26 mouse cellular contexts compared by ENCODE assay signal in the genomic region with DNA sequence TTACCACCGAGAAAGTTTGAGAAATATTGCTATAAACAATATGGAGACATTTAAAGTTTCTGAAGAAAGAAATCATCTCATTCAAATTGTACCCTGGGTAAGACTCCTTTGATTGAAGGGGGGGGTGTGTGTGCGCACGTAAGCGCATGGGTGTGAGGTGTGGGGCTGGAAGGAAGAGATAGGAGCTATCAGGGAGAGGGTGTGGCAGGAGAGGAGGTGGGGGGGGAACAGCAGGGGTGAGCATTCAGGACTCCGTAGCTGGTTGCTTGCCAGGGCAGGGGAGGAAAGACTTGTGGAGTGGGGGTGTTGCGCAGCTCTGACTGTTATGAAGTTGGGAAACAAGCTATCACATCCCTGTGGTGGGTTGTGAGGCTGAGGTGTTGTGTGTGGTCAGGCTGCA. TPM values are rescaled to one million over a fixed set of nuclear protein-coding genes. Genes with fewer than 3 reads are reported as not detected.
DNase-seq lines count a peak whose midpoint lies in the region; ATAC-seq and TF ChIP-seq lines count a peak whose summit lies in the region.
"Had no signal": no experiment of that assay in that cellular context is flagged by ENCODE, and none has a peak within 500 bp of the region (broad histone marks: within the 10 kb centered on the region; RNA-seq: fewer than 3 reads in every experiment).

No protein-coding gene starts in this region.

- 12% methylated on average over 6 of the region's 6 CpGs for WGBS in liver, embryonic 15.5 days (ENCODE audit: insufficient replicate concordance)
- WGBS in hindbrain, embryonic 11.5 days = 72% methylated on average over 6 of the region's 6 CpGs
- WGBS in midbrain, embryonic 16.5 days = 74% methylated on average over 6 of the region's 6 CpGs

- 0 out of 2 replicates have a peak, but pooled peaks have one; percentile 41 for ATAC-seq in G1E (ENCODE audit: extremely low read depth, insufficient number of reproducible peaks, low FRiP score, poor library complexity, severe bottlenecking)
- ATAC-seq in granulocyte monocyte progenitor cell, adult 5-6 weeks (replicated peaks; ENCODE audit: poor library complexity, severe bottlenecking) = peak; percentile 38
- peak; percentile 63 for ATAC-seq in liver, embryonic 15.5 days (ENCODE audit: insufficient read depth)
- no peak for ATAC-seq in hindbrain, embryonic 11.5 days (ENCODE audit: low FRiP score)
- ATAC-seq in midbrain, embryonic 16.5 days = no peak
- ATAC-seq: hindbrain, postnatal 0 days had no signal

- H3K36me3 ChIP-seq in G1E (replicated peaks) = no peaks in the 10 kb centered on the region
- no peaks in the 10 kb centered on the region for H3K36me3 ChIP-seq in liver, embryonic 15.5 days (replicated peaks)
- no peaks in the 10 kb centered on the region for H3K36me3 ChIP-seq in hindbrain, embryonic 11.5 days (ENCODE audit: control insufficient read depth, insufficient read depth, low read length)
- H3K36me3 ChIP-seq in midbrain, embryonic 16.5 days (ENCODE audit: control insufficient read depth, insufficient read depth, low read length) = no peaks in the 10 kb centered on the region
- H3K36me3 ChIP-seq: neural tube, embryonic 15.5 days had no signal

- H3K9ac ChIP-seq in liver, embryonic 15.5 days = no peak overlapping the region
- H3K9ac ChIP-seq in hindbrain, embryonic 11.5 days (ENCODE audit: low read depth, low read length) = no peak overlapping the region
- H3K9ac ChIP-seq in midbrain, embryonic 16.5 days (ENCODE audit: low read depth, low read length) = no peak overlapping the region
- H3K9ac ChIP-seq: neural tube, embryonic 15.5 days had no signal

- peak overlapping the region; percentile 23; the same call in 1 of the 2 replicates for H3K4me2 ChIP-seq in liver, embryonic 15.5 days
- no peak overlapping the region for H3K4me2 ChIP-seq in hindbrain, embryonic 11.5 days (replicated peaks; ENCODE audit: low read depth, low read length)
- no peak overlapping the region for H3K4me2 ChIP-seq in midbrain, embryonic 16.5 days (ENCODE audit: low read length)
- H3K4me2 ChIP-seq: neural tube, embryonic 15.5 days had no signal

- H3K9me3 ChIP-seq in G1E (replicated peaks) = no peaks in the 10 kb centered on the region
- H3K9me3 ChIP-seq in liver, embryonic 15.5 days (replicated peaks) = no peaks in the 10 kb centered on the region
- no peaks in the 10 kb centered on the region for H3K9me3 ChIP-seq in hindbrain, embryonic 11.5 days (ENCODE audit: control insufficient read depth, low read length)
- H3K9me3 ChIP-seq in midbrain, embryonic 16.5 days (replicated peaks; ENCODE audit: control insufficient read depth, low read length, poor library complexity, severe bottlenecking) = no peaks in the 10 kb centered on the region
- H3K9me3 ChIP-seq: neural tube, embryonic 15.5 days had no signal

- peaks cover 23% of the 10 kb centered on the region for H3K27me3 ChIP-seq in G1E (ENCODE audit: insufficient read depth, low read length)
- H3K27me3 ChIP-seq in liver, embryonic 15.5 days = peaks cover 40% of the 10 kb centered on the region
- H3K27me3 ChIP-seq in hindbrain, embryonic 11.5 days (ENCODE audit: control insufficient read depth, insufficient read depth, low read length) = no peaks in the 10 kb centered on the region; the same call in 1 of the 2 replicates
- H3K27me3 ChIP-seq in midbrain, embryonic 16.5 days (ENCODE audit: control insufficient read depth, insufficient read depth, low read depth, low read length) = no peaks in the 10 kb centered on the region
- H3K27me3 ChIP-seq: neural tube, embryonic 15.5 days had no signal

- peaks cover 33% of the 10 kb centered on the region for H3K4me1 ChIP-seq in G1E (ENCODE audit: insufficient read depth, low read depth, low read length)
- H3K4me1 ChIP-seq in liver, embryonic 15.5 days (replicated peaks) = peaks cover 38% of the 10 kb centered on the region
- H3K4me1 ChIP-seq in hindbrain, embryonic 11.5 days (replicated peaks; ENCODE audit: control insufficient read depth, insufficient read depth, low read length) = peaks cover 9% of the 10 kb centered on the region; the same call in 1 of the 2 replicates
- H3K4me1 ChIP-seq in midbrain, embryonic 16.5 days (ENCODE audit: control insufficient read depth, insufficient read depth, low read length) = peaks cover 12% of the 10 kb centered on the region

- TF ChIP-seq CTCF in G1E (IDR thresholded peaks at IDR 0.05; ENCODE audit: low read depth, low read length) = no peak

- peak; percentile 12 for DNase-seq in layer of hippocampus, adult 11-12 months (ENCODE audit: low spot score)
- DNase-seq in layer of hippocampus, postnatal 14 days (ENCODE audit: low spot score in 2 of 2) = no peak
- peak; percentile 14 for DNase-seq in G1E (ENCODE audit: low spot score)
- DNase-seq in thymus, postnatal 14 days = no peak
- no peak for DNase-seq in hindbrain, embryonic 11.5 days (ENCODE audit: low spot score)
- DNase-seq: adrenal gland, postnatal 10 days; cerebellum, adult 11 months; cerebellum, postnatal 14 days; heart, adult 11 months; kidney, adult 18-20 months; kidney, postnatal 14 days; layer of hippocampus, adult 9-11 months; midbrain, embryonic 14.5 days had no signal

- no peak overlapping the region; the same call in 1 of the 2 replicates for H3K4me3 ChIP-seq in G1E (ENCODE audit: low read depth, low read length)
- H3K4me3 ChIP-seq in liver, embryonic 15.5 days (replicated peaks) = no peak overlapping the region
- H3K4me3 ChIP-seq in hindbrain, embryonic 11.5 days (ENCODE audit: low read depth, low read length) = no peak overlapping the region
- H3K4me3 ChIP-seq in midbrain, embryonic 16.5 days (ENCODE audit: low read depth, low read length) = no peak overlapping the region
- H3K4me3 ChIP-seq: neural tube, embryonic 15.5 days had no signal

- no peak overlapping the region for H3K27ac ChIP-seq in liver, embryonic 15.5 days (replicated peaks)
- H3K27ac ChIP-seq in hindbrain, embryonic 11.5 days (ENCODE audit: low read depth, low read length) = no peak overlapping the region
- no peak overlapping the region for H3K27ac ChIP-seq in midbrain, embryonic 16.5 days (ENCODE audit: low read length)
- H3K27ac ChIP-seq: hindbrain, postnatal 0 days; neural tube, embryonic 15.5 days had no signal

RNA-seq across cellular contexts. Expression of gene Atp1a2, which starts 6.6 kb away (rescaled TPM):
- total RNA-seq in layer of hippocampus, postnatal 14 days (2021) = 100 to 1,000 TPM; 610 to 641 TPM
- not detected in 2 replicates for total RNA-seq in G1E (2014; fragmentation: Nextera tagmentation)
- under 0.01 and 0.05 TPM in 2 replicates for total RNA-seq in G1E (2017)
- not detected in 2 replicates for polyA plus RNA-seq in G1E (2012)
- total RNA-seq in granulocyte monocyte progenitor cell, adult 5-6 weeks (2014; fragmentation: Nextera tagmentation) = not detected in 2 replicates
- total RNA-seq in granulocyte monocyte progenitor cell, adult 5-6 weeks (2017) = not detected in 2 replicates
- polyA plus RNA-seq in liver, embryonic 15.5 days (2015; fragmentation: Nextera tagmentation; extraction: Ambion mirVana) = 0.39 and 0.40 TPM in 2 replicates
- polyA plus RNA-seq in hindbrain, embryonic 11.5 days (2014; fragmentation: Nextera tagmentation; extraction: Ambion mirVana) = 1.9 and 2.6 TPM in 2 replicates
- polyA plus RNA-seq in midbrain, embryonic 16.5 days (2015; fragmentation: Nextera tagmentation; extraction: Ambion mirVana) = 53.2 and 69.0 TPM in 2 replicates
- total RNA-seq: hematopoietic stem cell, adult 5-6 weeks had no signal

RNA-seq across cellular contexts. Expression of gene Kcnj9, which starts 24.7 kb away (rescaled TPM):
- total RNA-seq in layer of hippocampus, postnatal 14 days (2021) = 10 to 100 TPM; 37.4 to 50.1 TPM
- not detected in 2 replicates for total RNA-seq in G1E (2014; fragmentation: Nextera tagmentation)
- total RNA-seq in G1E (2017) = not detected in 2 replicates
- not detected in 2 replicates for polyA plus RNA-seq in G1E (2012)
- not detected in 2 replicates for total RNA-seq in granulocyte monocyte progenitor cell, adult 5-6 weeks (2014; fragmentation: Nextera tagmentation)
- not detected in 2 replicates for total RNA-seq in granulocyte monocyte progenitor cell, adult 5-6 weeks (2017)
- 0.03 TPM in 1 of 2 replicates, not detected in the other for polyA plus RNA-seq in liver, embryonic 15.5 days (2015; fragmentation: Nextera tagmentation; extraction: Ambion mirVana)
- 0.17 and 0.46 TPM in 2 replicates for polyA plus RNA-seq in hindbrain, embryonic 11.5 days (2014; fragmentation: Nextera tagmentation; extraction: Ambion mirVana)
- polyA plus RNA-seq in midbrain, embryonic 16.5 days (2015; fragmentation: Nextera tagmentation; extraction: Ambion mirVana) = 7.7 and 7.8 TPM in 2 replicates
- total RNA-seq: gastrocnemius, adult 8-10 months; hematopoietic stem cell, adult 5-6 weeks had no signal
- polyA plus RNA-seq: heart, embryonic 16.5 days; lung, embryonic 16.5 days had no signal

RNA-seq across cellular contexts. Expression of gene Kcnj10, which starts 36.6 kb away (rescaled TPM):
- total RNA-seq in layer of hippocampus, postnatal 14 days (2021) = 100 to 1,000 TPM; 101 to 106 TPM
- total RNA-seq in G1E (2014; fragmentation: Nextera tagmentation) (1.1 TPM in 1 of 2 replicates, not detected in the other), G1E (2017) (under 0.01 and 0.11 TPM in 2 replicates)
- not detected in 2 replicates for polyA plus RNA-seq in G1E (2012)
- 0.32 TPM in 1 of 2 replicates, not detected in the other for total RNA-seq in granulocyte monocyte progenitor cell, adult 5-6 weeks (2014; fragmentation: Nextera tagmentation)
- 0.46 TPM in 1 of 2 replicates, not detected in the other for total RNA-seq in granulocyte monocyte progenitor cell, adult 5-6 weeks (2017)
- 0.09 and 0.12 TPM in 2 replicates for polyA plus RNA-seq in liver, embryonic 15.5 days (2015; fragmentation: Nextera tagmentation; extraction: Ambion mirVana)
- 0.73 TPM in 2 replicates for polyA plus RNA-seq in hindbrain, embryonic 11.5 days (2014; fragmentation: Nextera tagmentation; extraction: Ambion mirVana)
- polyA plus RNA-seq in midbrain, embryonic 16.5 days (2015; fragmentation: Nextera tagmentation; extraction: Ambion mirVana) = 1.5 and 2.5 TPM in 2 replicates
- total RNA-seq: hematopoietic stem cell, adult 5-6 weeks had no signal

RNA-seq across cellular contexts. Expression of gene Igsf8, which starts 43.0 kb away (rescaled TPM):
- 100 to 1,000 TPM; 185 to 195 TPM for total RNA-seq in layer of hippocampus, postnatal 14 days (2021)
- total RNA-seq in G1E (2014; fragmentation: Nextera tagmentation) (19.9 and 33.3 TPM in 2 replicates), G1E (2017) (13.1 and 14.8 TPM in 2 replicates)
- polyA plus RNA-seq in G1E (2012) = 69.3 and 71.4 TPM in 2 replicates
- total RNA-seq in granulocyte monocyte progenitor cell, adult 5-6 weeks (2014; fragmentation: Nextera tagmentation) = 53.7 and 58.4 TPM in 2 replicates
- total RNA-seq in granulocyte monocyte progenitor cell, adult 5-6 weeks (2017) = 24.8 and 25.0 TPM in 2 replicates
- 17.9 and 23.1 TPM in 2 replicates for polyA plus RNA-seq in liver, embryonic 15.5 days (2015; fragmentation: Nextera tagmentation; extraction: Ambion mirVana)
- polyA plus RNA-seq in hindbrain, embryonic 11.5 days (2014; fragmentation: Nextera tagmentation; extraction: Ambion mirVana) = 123 and 136 TPM in 2 replicates
- 63.9 and 64.0 TPM in 2 replicates for polyA plus RNA-seq in midbrain, embryonic 16.5 days (2015; fragmentation: Nextera tagmentation; extraction: Ambion mirVana)

RNA-seq across cellular contexts. Expression of gene Atp1a4, which starts 46.2 kb away (rescaled TPM):
- total RNA-seq in layer of hippocampus, postnatal 14 days (2021) = not detected
- total RNA-seq in G1E (2014; fragmentation: Nextera tagmentation) (not detected in 2 replicates), G1E (2017) (0.05 TPM in 1 of 2 replicates, not detected in the other)
- polyA plus RNA-seq in G1E (2012) = not detected in 2 replicates
- not detected in 2 replicates for total RNA-seq in granulocyte monocyte progenitor cell, adult 5-6 weeks (2014; fragmentation: Nextera tagmentation)
- total RNA-seq in granulocyte monocyte progenitor cell, adult 5-6 weeks (2017) = not detected in 2 replicates
- 0.02 TPM in 1 of 2 replicates, not detected in the other for polyA plus RNA-seq in liver, embryonic 15.5 days (2015; fragmentation: Nextera tagmentation; extraction: Ambion mirVana)
- 0.06 TPM in 1 of 2 replicates, not detected in the other for polyA plus RNA-seq in hindbrain, embryonic 11.5 days (2014; fragmentation: Nextera tagmentation; extraction: Ambion mirVana)
- not detected in 2 replicates for polyA plus RNA-seq in midbrain, embryonic 16.5 days (2015; fragmentation: Nextera tagmentation; extraction: Ambion mirVana)
- total RNA-seq: CH12.LX; hematopoietic stem cell, adult 5-6 weeks; left cerebral cortex, postnatal 10 days had no signal
- polyA plus RNA-seq: forebrain, embryonic 11.5 days; frontal cortex, adult 2 months; lung, embryonic 16.5 days; midbrain, embryonic 14.5 days; neural tube, embryonic 15.5 days had no signal

Comparison
In these comparisons a context has a peak if more than half of its experiments do, and no peak if none do; other contexts are left out.
1. DNase-seq: peak in layer of hippocampus, adult 11-12 months (single experiment) and G1E (single experiment); none in layer of hippocampus, postnatal 14 days (0 of 2), thymus, postnatal 14 days (single experiment) and hindbrain, embryonic 11.5 days (single experiment).
2. ATAC-seq: peak in G1E (single experiment), granulocyte monocyte progenitor cell, adult 5-6 weeks (single experiment) and liver, embryonic 15.5 days (single experiment); none in hindbrain, embryonic 11.5 days (single experiment) and midbrain, embryonic 16.5 days (single experiment).
3. RNA of gene Atp1a2, which starts 6.6 kb away (polyA plus RNA-seq): 53.2 to 69.0 TPM in midbrain, embryonic 16.5 days; 1.9 to 2.6 TPM in hindbrain, embryonic 11.5 days, 0.39 to 0.40 TPM in liver, embryonic 15.5 days and not detected in G1E; every median in the first group is over 10 times any median in the second.